Mouse (Mus musculus) kidney, adult 2 months (tissue): ENCODE results near the gene Def6.

Experiments
- CTCF ChIP-seq: fragments of 200-500 bp; conservative IDR thresholded peaks from 2 replicates; pipeline ENCODE4 v1.5.1; 2011; ENCODE audit warnings: low read depth, mild to moderate bottlenecking, control low read depth, low read length, moderate library complexity, mixed read lengths; ENCODE audit not compliant: insufficient read depth, insufficient read length
- POLR2A ChIP-seq: fragments of 200-500 bp; IDR thresholded peaks from one replicate; pipeline ENCODE4 v1.6.1; 2011; ENCODE audit warnings: low read depth, low read length, control low read depth

DNA sequence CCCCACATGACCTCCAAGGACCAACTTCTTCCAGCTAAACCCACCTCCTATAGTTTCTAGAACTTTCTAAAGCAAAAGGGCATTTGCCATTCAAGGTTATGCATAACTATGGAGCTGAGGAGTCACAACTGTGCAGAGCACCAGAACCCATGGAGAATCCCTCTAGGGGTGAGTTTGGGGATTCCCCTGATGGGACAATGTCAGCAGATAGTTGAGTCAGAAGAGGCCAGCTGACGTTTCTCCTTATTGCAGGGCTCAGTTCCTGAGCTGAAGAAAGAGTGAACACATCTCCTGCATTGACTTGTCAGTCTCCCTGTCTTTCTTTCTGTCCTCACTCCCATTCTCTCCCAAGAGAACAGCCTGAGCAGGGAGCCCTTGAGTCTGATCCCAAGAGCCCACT, 14.8 kb upstream of the Def6 start:
- no peak for TF ChIP-seq POLR2A
- TF ChIP-seq CTCF: no peak
